Mouse (Mus musculus): ENCODE data around the gene Dus1l. TPM values are rescaled to one million over a fixed set of nuclear protein-coding genes. Genes with fewer than 3 reads are reported as not detected.

Gene Dus1l
- polyA plus RNA-seq, 1 experiment = 184 TPM

DNA sequence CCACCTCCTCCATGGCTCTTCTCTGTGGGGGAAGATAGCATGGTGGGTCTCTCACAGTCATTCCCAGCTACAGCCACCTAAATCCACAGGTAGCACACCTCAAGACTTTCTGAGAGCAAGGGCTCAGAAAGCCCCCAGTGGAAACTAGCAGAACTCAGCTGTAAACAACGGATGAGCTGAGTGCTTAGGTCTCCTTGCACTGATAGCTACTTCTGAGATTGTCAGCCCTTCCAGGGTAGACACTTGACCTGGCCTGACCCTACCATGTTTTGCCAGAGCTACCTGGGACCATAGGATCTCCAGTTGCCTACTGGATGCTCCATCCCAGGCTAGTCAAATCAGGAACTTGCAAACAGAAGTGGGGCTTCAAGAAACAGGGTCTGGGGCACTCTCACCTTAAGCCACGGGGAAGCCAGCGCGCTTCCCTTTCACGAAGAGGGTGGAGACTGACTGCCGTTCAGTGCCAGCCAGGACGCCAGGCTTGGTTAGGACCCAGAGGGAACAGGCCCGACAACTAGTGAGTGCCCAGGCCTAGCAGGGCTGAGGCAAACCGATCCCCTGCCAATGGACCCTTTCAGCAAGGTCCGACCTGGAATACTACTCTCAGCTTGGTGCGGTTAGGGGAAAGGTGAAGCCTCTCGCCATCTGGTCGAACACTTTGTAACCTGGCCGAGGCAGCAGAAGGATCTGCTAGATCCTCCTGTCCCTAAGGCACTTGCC, 26.8 kb upstream of the Dus1l start:
- TF ChIP-seq GATA1 (IDR thresholded peaks at IDR 0.05; ENCODE audit: low read length) = no peak

DNA sequence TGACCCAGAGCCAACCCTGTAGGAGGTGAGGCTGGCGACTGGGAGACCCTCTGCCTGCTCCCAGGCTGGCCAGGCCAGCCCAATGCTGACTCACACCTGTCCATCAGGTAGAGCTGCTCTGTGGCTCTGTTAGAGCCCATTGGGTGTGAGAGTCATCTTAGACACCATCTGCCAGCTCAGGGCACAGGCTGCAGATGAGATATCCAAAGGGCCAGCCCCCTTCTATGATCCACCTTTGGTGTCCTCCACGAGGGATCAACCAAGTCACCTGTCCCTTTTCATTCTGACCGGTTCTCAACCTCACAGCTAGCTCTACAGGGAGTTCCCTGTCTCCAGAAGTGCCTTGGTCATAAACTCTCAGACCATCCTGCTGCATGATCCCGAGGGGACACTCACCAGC, 26.1 kb upstream of the Dus1l start:
- no peak for TF ChIP-seq GATA1 (IDR thresholded peaks at IDR 0.05; ENCODE audit: low read length)

DNA sequence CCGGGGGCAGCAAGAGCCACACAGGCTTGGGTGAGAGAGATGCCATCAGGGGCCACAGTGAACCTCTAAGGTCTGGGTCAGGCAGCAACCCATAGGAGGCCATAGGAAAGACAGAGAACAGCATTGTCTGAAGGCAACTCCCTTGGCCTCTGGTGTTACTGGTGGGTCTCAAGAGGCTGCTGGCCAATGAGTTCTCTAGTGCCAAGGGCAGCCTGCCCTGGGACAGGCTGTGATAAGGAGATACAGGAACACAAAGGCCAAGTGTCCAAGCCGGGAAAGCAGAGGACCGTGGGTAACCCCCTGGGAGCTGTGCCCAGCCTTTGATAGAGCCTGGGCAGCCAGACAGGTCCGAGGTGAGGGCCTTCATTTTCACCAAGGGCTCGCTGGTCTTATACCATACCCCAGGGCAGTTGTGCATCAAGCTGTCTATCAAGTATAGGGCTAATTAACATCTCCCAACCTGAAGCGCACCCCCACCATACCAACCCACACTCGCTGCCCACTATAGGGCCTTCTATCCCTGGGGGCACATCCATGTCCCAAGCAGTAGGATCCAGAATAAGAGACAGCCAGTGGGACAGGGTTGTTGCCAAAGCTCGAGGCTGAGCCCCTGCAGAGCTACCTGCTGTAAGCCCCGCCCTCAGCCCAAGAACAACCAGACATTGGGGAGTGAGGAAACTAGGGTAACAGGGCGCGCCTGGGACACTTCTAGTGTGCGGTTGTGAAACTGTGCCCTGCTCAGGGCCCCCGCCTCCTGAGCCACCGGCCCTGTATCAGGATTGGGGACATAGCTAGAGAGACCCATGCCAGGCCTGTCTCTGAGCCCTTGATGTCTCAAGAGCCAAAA, 25.1 kb upstream of the Dus1l start:
- no peak for TF ChIP-seq GATA1 (IDR thresholded peaks at IDR 0.05; ENCODE audit: low read length)

DNA sequence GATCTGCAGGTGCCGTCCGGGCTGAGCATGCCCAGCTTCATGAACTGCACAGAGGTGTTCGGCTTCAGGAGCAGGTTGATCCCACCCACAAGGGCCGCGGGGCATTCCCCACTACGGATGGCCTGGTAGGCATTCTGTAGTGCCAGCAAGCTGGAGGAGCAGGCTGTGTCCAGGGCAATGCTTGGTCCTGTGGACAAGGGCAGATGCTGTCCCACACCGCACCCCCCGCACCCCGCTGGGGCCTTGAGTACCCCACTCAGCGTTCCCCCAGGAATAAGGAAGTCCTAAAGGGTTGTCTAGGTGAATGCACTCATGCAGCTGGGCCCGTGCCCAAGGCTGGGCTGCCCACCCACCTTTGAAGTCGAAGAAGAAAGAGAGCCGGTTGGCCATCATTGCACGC, 24.3 kb upstream of the Dus1l start:
- no peak for TF ChIP-seq GATA1 (IDR thresholded peaks at IDR 0.05; ENCODE audit: low read length)

DNA sequence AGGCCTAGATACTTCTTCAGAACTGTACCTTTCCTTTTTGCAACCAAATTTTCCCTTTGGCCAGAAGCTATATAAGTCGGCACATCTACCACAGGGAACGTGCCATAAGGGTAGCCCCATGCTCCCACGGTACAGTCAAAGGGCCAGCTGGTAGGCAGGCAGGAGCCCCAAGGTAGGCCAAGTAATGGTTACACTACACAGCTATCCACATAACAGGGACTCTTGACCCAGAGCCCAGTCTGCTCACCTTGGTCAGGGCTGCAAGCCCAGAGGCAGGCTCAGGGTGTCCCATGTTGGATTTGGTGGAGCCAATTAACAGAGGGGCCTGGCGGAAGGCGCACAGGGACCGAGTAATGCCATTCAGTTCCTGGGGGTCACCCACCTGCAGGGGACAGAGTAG, 23.4 kb upstream of the Dus1l start:
- TF ChIP-seq GATA1 (IDR thresholded peaks at IDR 0.05; ENCODE audit: low read length) = no peak

DNA sequence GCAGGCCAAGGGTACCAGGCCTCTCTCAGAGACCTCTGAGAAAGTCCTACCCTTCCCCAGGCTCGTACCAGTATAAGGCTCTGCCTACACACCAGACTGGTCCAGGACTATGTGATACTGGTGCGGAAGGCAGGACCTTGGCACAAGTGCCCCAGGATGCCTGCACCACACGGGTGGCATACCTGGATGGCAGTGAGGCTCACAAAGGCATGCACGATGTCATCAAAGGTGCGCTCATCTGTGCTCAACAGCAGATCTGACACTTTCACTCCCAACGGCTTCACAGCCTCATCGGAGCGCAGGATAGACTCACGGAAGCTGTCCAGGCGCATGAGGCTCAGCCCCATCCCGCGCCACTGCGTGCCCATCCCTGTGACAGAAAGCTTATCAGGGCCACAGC, 22.0 kb upstream of the Dus1l start:
- TF ChIP-seq GATA1 (IDR thresholded peaks at IDR 0.05; ENCODE audit: low read length) = no peak

DNA sequence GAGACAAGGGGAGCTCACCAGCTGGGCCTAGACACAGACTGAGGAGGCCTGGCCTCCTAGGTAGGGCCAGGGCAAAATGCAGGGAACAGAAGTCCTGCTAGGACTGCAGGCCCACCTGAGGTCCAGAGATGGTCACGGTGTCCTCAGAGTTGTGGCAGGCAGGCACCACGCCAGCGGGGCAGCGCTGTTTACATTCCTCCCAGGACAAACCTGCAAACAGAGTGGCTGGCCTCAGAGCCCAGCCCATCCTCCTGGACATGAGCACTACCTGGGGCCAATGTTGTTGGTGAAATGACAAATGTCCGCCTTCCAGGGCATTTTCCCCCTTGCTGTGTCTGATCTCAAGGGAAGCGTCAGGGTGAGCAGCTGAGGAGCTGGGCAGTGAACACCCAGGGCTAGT, 21.2 kb upstream of the Dus1l start:
- TF ChIP-seq GATA1 (IDR thresholded peaks at IDR 0.05; ENCODE audit: low read length) = no peak

DNA sequence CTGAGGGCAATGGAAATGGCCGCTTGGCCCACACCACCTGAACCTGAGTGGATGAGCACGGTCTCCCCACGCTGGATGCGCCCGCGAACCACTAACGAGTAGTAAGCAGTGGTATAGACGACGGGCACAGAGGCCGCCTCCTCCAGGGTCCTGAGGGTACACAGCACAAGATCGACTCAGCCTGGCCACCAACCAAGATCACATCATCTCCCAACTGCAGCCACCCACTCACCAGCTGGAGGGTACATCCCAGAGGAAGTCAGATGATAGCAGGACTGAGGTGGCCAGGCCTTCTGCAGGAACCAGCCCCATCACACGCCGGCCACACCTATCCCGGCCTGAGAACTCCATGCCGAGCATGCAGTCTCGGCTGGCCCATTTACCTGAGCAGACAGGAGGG, 15.9 kb upstream of the Dus1l start:
- TF ChIP-seq GATA1 (IDR thresholded peaks at IDR 0.05; ENCODE audit: low read length) = no peak

DNA sequence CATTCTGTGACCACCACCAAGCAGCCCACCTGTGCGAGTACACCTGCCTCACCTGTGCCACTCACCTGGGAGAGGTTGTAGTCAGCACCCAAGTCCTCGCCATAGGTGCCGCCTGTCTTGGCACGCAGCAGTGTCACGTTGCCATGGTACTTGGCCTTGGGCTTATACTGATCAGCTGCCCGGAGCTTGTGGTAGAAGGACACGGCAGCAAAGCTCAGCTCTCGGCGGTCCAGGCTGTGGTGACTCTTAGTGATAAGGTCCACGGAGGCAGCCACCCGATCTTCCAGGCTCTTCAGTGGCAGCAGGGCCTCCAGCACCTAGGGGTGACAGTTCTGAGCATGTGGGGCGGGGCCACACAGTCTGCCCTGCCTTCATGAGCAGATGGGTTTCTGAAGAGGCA, 11.8 kb upstream of the Dus1l start:
- no peak for TF ChIP-seq GATA1 (IDR thresholded peaks at IDR 0.05; ENCODE audit: low read length)

DNA sequence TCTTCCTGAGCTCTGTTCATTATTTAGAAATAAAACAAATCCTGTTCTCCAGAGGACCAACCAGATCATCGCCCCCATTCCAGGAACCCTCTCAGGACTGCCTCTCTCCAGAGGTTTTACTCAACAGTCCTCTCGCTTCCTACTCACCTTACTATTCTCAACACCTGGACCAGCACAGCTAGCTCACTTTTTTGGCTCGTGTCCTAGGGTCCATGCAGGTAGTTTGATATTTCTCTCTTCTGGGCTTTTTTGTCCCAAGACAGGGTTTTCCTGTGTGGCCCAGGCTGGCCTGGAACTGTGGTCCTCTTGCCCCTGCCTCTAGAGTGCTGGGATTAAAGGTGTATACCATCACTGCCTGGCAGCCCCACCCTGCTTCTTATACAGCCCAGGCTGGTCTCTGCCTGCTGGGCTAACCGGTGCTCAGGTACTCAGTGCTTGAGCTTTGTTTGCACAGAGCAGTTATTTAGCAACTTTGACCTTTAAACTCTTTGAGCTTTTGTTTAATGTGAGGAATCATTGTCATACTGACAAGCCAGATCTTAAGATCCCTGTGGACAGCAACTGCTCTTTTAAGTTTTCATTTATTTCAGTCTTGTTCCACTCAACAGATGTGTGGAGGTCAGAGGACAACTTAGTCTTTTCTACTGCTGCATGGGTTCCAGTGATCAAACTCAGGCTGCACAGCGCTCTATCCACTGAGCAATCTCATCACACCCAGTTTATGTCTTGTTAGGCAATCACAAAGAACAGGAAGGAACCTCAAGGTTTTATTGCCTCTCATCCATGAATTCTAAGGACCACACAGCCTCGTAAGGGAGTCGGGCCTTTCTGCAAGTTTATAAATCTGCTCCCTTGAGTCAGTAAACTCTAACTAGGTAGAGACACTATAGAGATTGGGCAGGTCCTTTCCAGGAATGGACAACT, 9.4 kb upstream of the Dus1l start:
- no peak for TF ChIP-seq GATA1 (IDR thresholded peaks at IDR 0.05; ENCODE audit: low read length)

DNA sequence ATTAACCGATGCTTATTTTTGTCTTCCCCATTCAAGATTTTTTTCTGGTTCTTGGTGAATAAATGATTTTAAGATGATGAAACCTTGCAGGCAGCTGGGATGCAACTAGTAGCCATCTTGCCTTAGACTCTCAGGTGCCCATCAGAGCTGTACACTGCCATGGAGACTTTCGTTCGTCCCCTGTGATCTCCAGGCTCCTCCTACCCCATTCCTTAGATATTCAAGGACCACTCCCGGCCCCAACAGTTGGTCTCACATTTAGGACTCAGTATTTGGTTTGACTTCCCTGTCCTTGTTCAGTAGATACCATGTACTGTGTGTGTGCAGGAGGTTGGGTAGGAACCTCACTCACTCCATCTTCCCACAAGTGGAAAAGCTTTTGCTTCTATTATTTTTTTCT, 8.6 kb upstream of the Dus1l start:
- TF ChIP-seq GATA1 (IDR thresholded peaks at IDR 0.05; ENCODE audit: low read length) = no peak

DNA sequence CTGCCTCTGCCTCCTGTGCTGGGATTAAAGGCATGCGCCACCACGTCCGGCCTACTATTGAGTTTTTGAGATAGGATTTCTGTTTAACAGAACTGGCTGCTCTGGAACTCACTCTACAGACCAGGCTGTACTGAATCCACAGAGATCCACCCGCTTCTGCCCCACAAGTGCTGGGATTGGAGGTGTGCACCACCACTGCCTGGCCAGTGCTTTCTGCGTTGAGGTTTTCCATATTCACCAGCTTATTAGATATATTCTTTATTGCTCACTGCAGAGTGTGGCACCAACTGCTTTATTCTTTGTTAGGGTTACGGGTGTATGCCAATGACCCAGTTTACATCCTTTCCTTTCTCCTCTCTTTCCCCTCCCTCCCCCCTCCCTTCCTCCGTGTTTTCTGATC, 8.1 kb upstream of the Dus1l start:
- no peak for TF ChIP-seq GATA1 (IDR thresholded peaks at IDR 0.05; ENCODE audit: low read length)

DNA sequence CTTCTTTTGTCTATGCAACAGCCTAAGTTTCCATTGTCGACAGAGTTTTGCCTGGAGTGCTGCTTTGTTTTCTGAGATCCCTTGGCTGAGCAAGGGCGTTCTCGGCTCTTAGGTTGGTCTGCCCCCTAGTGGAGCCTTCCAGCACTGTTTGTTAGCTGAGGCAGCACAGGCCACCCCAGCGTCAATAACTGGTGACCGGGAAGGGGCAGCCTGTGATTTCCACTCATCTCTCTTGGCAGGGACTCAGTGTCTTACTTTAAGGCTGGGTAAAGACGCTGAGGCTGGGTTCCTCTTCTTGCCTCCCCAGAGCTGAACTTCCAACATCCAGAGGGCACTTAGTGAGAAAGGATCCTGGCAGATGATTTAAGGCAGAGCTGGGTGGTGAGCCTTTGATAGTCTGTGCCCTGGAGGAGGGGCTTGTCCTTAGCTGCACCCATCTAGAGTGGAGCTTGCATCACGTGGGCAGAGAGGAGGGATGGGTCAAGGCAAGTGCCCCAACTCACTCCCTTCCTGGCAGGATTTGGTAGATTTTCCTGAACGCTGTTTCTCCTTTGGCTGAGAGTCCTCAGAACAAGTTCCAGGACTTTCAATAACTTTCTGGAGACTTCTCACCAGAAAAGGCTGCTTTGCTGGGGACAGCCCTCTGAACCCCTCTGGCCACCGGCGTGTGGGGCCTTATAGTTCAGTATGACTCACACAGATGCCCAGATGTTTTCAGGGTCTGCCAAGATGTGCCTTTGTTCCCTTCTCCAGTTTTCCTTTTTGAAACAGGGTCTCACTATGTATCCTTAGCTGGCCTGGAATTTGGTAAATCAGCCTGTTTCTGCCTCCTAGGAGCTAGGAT, 4.1 kb upstream of the Dus1l start:
- no peak for TF ChIP-seq GATA1 (IDR thresholded peaks at IDR 0.05; ENCODE audit: low read length)

DNA sequence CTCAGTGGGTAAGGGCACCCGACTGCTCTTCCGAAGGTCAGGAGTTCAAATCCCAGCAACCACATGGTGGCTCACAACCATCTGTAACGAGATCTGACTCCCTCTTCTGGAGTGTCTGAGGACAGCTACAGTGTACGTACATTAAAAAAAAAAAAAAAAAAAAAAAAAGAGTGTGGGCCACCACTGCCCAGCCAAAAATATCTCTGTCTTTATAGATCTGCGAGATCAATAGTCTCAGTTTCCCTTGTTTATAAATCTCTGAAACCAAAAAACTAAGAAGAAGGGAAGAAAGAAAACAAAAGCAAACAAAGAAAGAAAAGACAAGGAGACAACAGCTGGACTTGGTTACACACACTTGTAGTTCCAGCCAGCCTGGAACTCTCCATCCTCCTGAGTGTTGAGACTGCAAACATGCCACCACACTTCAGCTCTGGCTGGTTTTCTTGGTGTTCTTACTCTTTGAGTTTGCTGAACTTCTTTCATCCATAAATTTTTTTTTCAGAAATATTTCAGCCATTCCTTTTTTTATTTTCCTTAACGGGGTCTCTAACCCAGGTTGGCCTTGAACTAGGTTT, 3.2 kb upstream of the Dus1l start:
- no peak for TF ChIP-seq GATA1 (IDR thresholded peaks at IDR 0.05; ENCODE audit: low read length)

DNA sequence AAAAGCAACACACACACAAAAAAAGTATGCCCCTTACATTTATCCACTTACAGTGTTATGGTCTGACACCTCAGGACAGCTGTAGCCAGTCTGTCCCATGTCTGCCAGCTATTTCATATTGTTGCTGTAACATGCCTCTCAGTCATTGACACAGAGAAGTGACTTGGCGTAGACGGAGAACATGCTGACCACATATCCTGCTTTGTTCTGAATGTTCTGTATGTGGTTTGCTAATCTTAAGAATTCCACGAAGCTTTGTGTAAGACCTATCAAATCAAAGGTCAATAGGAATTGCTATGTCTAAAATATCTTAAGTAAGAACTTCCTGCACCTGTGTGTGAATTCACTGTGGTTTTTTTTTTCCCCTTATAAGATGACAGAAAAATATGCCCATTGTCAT, 2.0 kb upstream of the Dus1l start:
- no peak for TF ChIP-seq GATA1 (IDR thresholded peaks at IDR 0.05; ENCODE audit: low read length)
